Mouse (Mus musculus): Measurements from ENCODE around the gene Mbl1. TPM values are rescaled to one million over a fixed set of nuclear protein-coding genes. Genes with fewer than 3 reads are reported as not detected.

Gene Mbl1
- total and polyA plus RNA-seq, 3 experiments, result not detected

DNA sequence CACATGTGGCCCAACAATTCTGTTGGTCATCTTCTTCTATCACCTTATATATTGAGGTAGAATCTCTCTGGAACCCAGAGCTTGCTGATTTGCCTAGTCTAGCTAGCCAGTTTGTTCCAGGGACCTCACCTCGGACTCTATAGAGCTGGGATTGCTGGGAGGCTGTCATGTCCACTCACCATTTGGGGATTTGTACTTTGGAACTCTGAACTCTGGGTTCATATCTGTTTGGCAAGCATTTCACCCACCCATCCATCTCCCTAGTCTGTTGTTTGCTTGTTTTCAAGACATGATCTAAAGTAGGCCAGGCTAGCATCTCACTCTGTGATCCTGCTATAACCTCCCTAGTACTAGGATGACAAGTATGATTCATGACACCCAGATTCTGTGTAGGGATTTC lies 23.5 kb downstream of the Mbl1 start:
- no peaks in the 10 kb centered on the region for H3K79me2 ChIP-seq (ENCODE audit: control insufficient read depth, insufficient read depth, low read length, poor library complexity)
- no peaks in the 10 kb centered on the region for H3K27me3 ChIP-seq (ENCODE audit: control insufficient read depth in 1 of 2, insufficient read depth in 2 of 2, low read length in 2 of 2)
- H3K36me3 ChIP-seq (ENCODE audit: control insufficient read depth in 1 of 2, insufficient read depth in 2 of 2, low read length in 2 of 2), result no peaks in the 10 kb centered on the region
- H3K9me3 ChIP-seq (replicated peaks; ENCODE audit: insufficient read depth, low read length), result no peaks in the 10 kb centered on the region
- H3K9ac ChIP-seq (ENCODE audit: control insufficient read depth, low read depth, low read length, poor library complexity, severe bottlenecking), result no peak overlapping the region
- H3K27ac ChIP-seq (ENCODE audit: control insufficient read depth, low read depth, low read length), result no peak overlapping the region
- H3K4me3 ChIP-seq (ENCODE audit: control insufficient read depth in 1 of 2, insufficient read depth in 1 of 2, low read depth in 2 of 2, low read length in 2 of 2), result no peak overlapping the region
- no peaks in the 10 kb centered on the region for H3K4me1 ChIP-seq (ENCODE audit: control insufficient read depth in 1 of 2, insufficient read depth in 2 of 2, low read length in 2 of 2)
- TF ChIP-seq MAFK (IDR thresholded peaks at IDR 0.05; ENCODE audit: borderline replicate concordance, low read depth, low read length) (no peak), GABPA (IDR thresholded peaks at IDR 0.05; ENCODE audit: low read depth, low read length) (no peak), POLR2AphosphoS5 (IDR thresholded peaks at IDR 0.05; ENCODE audit: borderline replicate concordance, low read depth, low read length) (no peak), E2F4 (IDR thresholded peaks at IDR 0.05; ENCODE audit: borderline replicate concordance, low read depth, low read length) (no peak), HCFC1 (IDR thresholded peaks at IDR 0.05; ENCODE audit: low read depth, low read length) (no peak), BHLHE40 (IDR thresholded peaks at IDR 0.05; ENCODE audit: borderline replicate concordance, low read depth, low read length) (no peak), ZKSCAN1 (IDR thresholded peaks at IDR 0.05; ENCODE audit: low read depth, low read length) (no peak), MEF2A (IDR thresholded peaks at IDR 0.05; ENCODE audit: extremely low read depth, insufficient replicate concordance, low read depth, low read length, poor library complexity, severe bottlenecking) (no peak), ETS1 (IDR thresholded peaks at IDR 0.05; ENCODE audit: low read depth, low read length) (no peak), USF2 (IDR thresholded peaks at IDR 0.05; ENCODE audit: borderline replicate concordance in 1 of 2, insufficient read depth in 1 of 2, low read depth in 1 of 2, low read length in 2 of 2) (no peak), EP300 (IDR thresholded peaks at IDR 0.05; ENCODE audit: low read depth in 1 of 2, low read length in 2 of 2) (no peak), RCOR1 (IDR thresholded peaks at IDR 0.05; ENCODE audit: low read depth, low read length) (no peak), CHD1 (IDR thresholded peaks at IDR 0.05; ENCODE audit: low read depth, low read length) (no peak), POLR2A (IDR thresholded peaks at IDR 0.05; ENCODE audit: control insufficient read depth in 1 of 2, insufficient read depth in 1 of 2, low read depth in 1 of 2, low read length in 2 of 2, poor library complexity in 1 of 2) (no peak), NRF1 (IDR thresholded peaks at IDR 0.05; ENCODE audit: insufficient read depth, low read depth, low read length, poor library complexity, severe bottlenecking) (no peak)
- DNase-seq (ENCODE audit: low read depth, low spot score), result no peak

DNA sequence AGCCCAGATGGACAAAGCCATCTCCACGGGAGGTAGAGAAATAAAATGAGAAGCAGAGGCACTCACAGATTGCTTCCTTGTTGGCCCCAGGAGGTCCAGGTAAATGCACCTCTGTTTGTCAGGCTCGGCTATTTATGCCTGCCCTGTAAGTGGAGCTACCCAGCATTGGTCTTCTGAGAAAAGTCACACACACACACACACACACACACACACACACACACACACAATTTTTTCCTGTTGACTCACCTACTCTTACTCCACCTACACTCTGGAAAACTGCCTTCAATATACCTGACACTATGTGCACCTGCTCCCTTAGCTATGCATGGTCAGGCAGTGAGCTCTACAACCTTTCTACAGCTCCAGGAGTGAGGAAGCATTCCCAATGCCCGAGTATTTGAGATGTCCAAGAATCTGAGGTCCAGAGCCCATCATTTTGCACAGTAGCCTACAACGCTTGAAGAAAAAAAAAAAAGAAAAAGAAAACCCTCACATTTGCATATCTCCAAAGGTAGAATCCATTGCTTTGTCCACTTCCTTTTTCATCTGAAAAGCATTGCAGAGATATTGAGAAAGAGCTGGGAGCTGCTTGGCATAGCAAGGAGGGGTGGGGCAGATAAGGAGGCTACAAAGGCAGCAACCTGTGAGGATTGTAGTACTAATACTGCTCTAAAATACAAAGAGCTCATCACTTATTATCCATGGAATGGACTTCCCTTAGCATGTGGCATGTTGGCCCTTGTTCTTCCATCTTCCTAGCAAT lies 34.0 kb downstream of the Mbl1 start, which contains the start of gene Sftpd:
Gene Sftpd (minus strand): TSS at position 91 of the 763 bp plus-strand sequence.
- H3K36me3 ChIP-seq (ENCODE audit: control insufficient read depth in 1 of 2, insufficient read depth in 2 of 2, low read length in 2 of 2), result no peaks in the 10 kb centered on the region
- no peak within 1 kb of the TSS for H3K4me3 ChIP-seq (ENCODE audit: control insufficient read depth in 1 of 2, insufficient read depth in 1 of 2, low read depth in 2 of 2, low read length in 2 of 2)
- DNase-seq (ENCODE audit: low read depth, low spot score), result no peak
- no peak within 1 kb of the TSS for H3K9ac ChIP-seq (ENCODE audit: control insufficient read depth, low read depth, low read length, poor library complexity, severe bottlenecking)
- H3K27ac ChIP-seq (ENCODE audit: control insufficient read depth, low read depth, low read length), result no peak within 1 kb of the TSS
- no peaks in the 10 kb centered on the region for H3K9me3 ChIP-seq (replicated peaks; ENCODE audit: insufficient read depth, low read length)
- no peak for TF ChIP-seq ELF1 (IDR thresholded peaks at IDR 0.05; ENCODE audit: low read depth, low read length)
- no peak for TF ChIP-seq GATA1 (IDR thresholded peaks at IDR 0.05; ENCODE audit: low read depth, low read length)
- no peak for TF ChIP-seq TCF12 (IDR thresholded peaks at IDR 0.05; ENCODE audit: low read depth, low read length)
- TF ChIP-seq USF1 (IDR thresholded peaks at IDR 0.05; ENCODE audit: low read depth, low read length), result no peak
- TF ChIP-seq JUND (IDR thresholded peaks at IDR 0.05; ENCODE audit: low read depth, low read length), result no peak
- no peak for TF ChIP-seq ZC3H11A (IDR thresholded peaks at IDR 0.05; ENCODE audit: low read depth, low read length)
- H3K27me3 ChIP-seq (ENCODE audit: control insufficient read depth in 1 of 2, insufficient read depth in 2 of 2, low read length in 2 of 2), result no peaks in the 10 kb centered on the region
- H3K4me1 ChIP-seq (ENCODE audit: control insufficient read depth in 1 of 2, insufficient read depth in 2 of 2, low read length in 2 of 2), result no peaks in the 10 kb centered on the region
- no peaks in the 10 kb centered on the region for H3K79me2 ChIP-seq (ENCODE audit: control insufficient read depth, insufficient read depth, low read length, poor library complexity)
